Mouse (Mus musculus) gastrocnemius, adult 18-20 months (tissue): ENCODE measurements at regions not wholly inside any gene's neighbourhood (a gene's known extent, or its start where the extent isn't known, plus 50 kb on each side); places are given as distances from the start of the nearest gene placed in this dataset.

Source experiments
- DNase-seq: peaks from one replicate; pipeline ENCODE4 v3.0.0; 2021; ENCODE audit warnings: low spot score

DNA sequence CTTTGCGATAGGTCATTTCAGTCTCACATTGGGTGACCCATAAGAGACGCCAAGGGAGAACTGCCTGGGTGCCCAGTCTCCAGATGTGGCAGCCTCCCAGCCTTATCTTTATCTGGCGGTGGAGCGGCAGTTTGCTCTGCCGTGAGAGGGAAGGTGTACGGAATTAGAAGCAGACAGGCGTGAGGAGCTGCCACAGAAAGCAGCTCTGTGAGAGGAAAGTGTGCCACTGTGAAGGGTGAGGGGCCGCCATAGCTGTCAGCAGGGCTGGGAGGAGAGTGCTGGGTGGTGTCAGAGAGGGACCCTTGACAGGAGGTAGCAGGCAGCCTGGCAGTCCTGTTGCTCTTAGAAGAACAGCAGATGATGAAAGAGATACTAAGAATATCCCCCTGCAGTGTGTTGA, 375.0 kb downstream of the Cdh26 start:
- DNase-seq = no peak

DNA sequence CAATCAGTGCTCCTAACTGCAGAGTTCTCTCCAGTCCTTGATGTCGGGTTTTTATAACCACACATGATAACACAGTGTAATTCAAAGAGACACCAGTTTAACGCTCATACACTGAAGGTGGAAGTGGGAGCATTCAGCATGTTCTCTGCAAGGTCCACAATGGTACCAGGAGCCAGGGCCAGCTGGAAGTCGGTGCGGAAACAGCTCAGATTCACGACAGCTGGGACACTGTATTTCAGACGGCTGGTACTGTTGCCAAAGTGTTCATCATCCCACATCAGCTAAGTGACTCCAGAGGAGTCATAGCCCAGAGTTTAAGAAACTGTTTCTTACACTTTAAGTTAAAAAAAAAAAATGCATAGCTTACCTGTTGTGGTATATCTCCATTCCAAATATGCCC, 391.2 kb downstream of the Cdh26 start:
- peak; percentile 29 for DNase-seq

DNA sequence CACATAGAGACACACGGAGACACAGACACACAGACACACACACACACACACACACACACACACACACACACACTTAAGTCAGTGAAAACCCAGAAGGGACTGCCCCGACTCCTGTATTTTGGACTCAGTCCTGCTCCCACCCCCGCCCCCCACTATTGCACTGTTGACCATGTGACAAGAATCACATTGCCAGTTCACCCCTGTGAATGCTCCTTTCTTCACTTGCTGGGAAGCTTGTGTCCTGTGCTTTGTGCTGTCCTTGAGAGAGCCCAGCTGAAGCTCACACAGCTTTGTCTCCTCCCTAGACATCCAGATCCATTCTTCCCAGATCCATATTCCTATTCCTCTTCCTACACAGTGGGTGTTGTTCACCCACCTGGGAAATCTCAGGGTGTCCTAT, 400.0 kb downstream of the Cdh26 start:
- no peak for DNase-seq

DNA sequence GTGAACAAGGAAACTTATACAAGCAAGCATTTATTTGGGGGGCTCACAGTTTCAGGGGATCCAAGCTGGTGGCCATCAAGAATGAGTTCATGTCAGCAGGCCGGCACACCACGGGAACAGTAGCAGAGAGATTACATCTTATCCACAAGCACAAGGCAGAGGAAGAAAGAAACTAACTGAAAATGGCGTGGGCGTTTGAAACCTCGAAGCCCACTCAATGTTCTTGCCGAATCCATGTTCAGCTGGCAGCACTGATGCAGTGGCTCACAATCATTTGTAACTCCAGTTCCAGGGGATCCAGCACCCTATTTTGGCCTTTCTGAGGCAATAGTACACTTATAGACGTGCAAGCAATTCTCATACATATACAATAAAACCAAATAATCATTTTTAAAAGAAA, 404.7 kb downstream of the Cdh26 start:
- DNase-seq = no peak

DNA sequence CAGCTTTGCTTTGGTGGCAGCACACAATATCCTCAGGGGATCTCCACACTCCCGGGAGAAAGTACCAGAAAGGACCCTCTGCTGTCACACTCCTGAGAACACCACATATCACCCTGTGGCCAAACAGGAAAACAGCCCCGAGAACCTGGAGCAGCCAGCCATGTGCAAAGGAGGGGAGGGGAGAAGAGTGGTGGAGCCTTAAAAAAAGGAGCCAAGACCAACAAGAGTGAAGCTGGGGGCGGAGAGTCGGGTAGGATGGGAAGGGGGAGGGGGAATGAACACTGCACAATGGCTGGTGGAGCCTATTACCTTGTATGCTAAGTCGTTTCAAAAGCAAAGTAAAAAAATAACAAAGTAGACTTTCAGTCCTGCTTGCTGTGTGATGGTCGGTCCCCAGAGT, 408.2 kb downstream of the Cdh26 start:
- no peak for DNase-seq

DNA sequence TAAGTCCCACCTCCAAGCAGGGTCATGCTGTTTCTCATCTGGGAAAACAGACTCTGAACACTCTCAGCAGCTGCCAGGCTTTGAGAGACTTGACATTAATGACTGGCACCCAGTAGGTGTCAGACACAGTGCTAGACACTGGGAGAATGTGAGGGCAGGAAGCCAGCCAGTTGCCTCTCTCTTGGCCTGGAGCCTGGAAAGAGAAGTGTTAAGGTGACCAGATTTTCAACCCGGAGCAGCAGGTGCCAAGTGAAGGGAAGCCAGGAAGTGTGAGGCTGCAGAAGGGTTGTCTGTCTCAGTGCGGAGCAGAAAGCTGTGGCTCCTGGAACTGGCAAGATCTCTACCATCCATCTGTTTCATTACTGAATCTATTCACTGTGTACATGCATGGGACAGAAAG, 410.6 kb downstream of the Cdh26 start:
- peak; percentile 75 for DNase-seq

DNA sequence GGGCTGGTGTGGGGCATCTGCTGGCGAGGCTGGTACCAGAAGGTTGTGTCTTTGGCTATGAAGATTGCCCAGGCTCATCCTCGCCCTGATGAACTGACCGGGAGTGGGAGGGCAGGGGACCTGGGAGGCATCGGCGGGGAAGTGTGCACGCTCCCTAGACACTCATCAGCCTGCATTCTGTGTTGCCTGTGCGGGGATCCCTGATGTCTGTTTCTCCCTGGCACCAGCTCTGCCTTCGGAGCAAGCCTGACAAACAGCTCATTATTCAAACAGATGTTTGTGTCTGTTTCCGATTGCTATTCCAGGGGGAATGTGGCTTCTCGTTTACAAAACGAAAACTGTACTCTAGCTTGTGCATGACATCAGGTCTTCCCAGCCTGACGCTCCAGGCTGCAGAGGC, 412.3 kb downstream of the Cdh26 start:
- DNase-seq = no peak

DNA sequence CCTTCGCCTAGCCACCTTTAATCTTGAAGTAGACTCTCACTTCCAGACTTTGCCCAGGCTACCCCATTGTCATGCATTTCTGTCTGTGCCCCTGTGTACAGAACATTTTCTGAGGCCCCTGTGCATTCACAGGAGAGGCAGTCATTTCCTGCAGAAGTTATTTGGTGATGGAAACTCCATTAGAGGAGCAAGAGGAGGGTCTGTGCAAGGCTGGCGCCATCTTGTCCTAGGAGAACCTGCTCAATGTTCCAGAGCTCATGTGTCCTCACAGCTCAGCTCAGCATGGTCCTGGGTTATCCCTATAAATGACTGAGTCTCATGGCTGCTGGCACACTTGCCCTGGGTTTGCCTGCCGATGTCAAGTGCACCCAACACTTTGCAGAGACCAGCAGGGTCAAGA, 413.1 kb downstream of the Cdh26 start:
- no peak for DNase-seq

DNA sequence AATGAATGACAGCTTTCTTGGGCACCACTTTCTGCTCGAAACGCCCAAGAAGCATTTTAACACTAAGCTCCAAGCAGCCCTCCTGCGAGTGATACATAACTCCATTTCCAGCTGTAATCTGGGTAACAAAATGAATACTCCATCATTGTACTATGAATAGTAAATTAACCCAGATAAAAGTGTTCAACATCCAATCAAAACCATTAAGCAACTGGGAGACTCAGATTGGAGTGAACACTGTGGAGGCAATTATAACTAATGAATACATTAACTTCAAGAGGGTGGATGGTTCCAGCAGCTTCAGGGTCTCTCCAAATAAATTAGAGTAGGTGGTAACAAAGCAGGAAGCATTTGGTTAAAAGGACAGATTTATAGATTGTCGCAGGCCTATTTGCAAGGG, 414.2 kb downstream of the Cdh26 start:
- DNase-seq = no peak

DNA sequence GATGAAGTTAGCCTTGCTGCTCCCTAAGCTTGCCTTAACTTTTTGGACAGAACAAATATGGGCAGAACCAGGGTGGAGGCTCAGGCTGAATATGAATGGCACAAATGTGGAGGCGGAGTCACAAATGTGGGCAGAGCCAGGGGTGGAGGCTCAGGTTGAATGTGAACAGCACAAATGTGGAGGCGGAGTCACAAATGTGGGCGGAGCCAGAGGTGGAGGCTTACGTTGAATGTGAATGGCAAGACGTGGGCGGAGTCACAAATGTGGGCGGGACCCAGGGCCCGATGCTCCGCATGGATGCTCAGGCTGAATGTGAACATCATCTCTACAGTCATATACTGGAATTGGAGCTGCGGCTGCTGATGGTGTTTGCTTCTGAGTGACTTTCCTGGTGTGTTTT, 420.0 kb downstream of the Cdh26 start:
- no peak for DNase-seq

DNA sequence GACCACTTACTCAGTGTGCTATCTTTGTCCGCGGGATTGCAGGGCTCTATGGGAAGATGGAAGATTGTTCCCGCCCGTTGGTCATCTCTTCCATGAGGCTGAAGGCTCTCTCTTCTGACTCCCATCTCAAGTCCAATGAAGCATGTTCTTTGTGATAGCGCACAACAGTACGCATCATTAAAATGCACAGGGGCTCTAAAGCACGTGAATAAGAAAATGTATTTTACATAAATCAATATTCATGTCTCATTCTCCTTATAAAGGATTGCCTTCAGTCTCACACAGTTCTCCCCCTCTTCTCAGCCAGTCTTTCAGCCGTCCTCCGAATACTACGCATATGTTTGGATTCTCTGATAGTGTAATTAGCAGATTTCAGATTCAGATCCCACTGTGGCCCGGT, 420.4 kb downstream of the Cdh26 start:
- DNase-seq = no peak

DNA sequence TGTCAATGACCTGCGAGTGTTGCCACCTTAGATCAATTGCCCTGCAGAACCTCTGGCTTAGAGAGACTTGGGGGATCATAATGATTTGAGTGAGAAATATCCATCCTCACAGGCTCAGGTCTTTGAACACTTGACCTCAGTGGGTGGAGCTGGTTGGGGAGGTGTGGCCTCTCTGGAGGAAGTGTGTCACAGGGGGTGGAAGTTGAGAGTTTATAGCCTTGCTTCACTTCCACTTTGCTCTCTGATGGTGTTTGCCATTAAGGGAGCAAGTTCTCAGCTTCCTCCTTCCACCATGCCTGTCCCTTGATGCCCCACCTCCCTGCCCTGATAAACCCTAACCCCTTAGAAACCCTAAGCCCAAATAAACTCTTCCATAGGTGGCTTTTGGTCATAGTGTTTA, 423.7 kb downstream of the Cdh26 start:
- DNase-seq = no peak

DNA sequence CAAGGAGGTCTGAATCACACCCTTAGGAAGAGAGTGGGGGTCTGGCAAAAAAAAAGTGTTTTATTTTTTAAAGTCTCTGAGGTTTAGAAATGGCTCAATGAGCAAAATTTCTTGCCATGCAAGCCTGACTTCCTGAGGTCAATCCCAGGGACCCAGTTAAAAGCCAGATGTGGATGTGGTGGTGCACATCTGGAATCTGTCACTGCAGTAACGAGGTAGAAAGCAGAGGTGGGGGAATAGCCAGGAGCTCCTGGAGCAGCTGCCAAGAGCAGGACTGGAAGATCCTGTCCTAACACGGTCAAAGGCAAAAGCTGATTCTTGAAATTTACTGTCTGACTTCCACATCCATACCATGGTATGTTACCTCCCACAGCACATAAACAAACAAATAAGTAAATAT, 424.4 kb downstream of the Cdh26 start:
- no peak for DNase-seq

DNA sequence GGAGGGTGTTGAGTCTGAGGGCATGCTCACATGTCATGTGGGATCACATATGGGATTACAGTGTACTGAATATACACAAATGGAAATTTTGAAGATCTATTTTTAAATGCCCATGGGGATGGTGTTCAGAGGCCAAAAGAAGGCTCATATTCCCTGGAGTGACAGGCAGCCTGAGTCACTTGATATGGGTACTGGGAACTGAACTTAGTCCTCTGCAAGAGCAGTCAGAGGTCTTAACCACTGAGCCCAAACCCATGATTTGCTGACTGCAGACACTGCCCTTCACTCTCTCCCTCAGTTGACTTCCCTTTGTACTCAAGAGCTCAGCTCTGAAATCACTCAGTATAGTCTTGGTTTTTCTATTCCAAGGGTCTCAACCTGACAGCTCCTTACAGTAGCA, 432.3 kb downstream of the Cdh26 start:
- peak; percentile 28 for DNase-seq

DNA sequence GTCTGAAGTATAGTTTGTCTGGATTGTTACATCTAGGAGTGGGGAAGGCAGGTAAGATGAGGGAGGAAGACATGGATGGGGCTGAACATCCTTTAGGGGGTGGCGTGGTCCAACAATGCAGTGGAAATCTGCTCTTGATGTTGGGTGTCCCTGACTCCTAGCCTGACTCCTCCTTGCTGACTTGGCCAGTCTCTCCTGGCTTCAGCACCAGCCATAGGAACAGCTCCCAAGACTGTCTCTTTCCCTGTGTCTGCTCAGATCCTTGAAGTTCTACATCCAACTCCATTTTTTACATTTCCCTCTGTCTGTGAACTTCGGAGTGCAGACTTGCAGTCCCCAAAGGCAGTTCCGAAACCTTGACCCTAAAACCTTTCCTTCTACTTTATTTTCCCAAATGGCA, 436.8 kb downstream of the Cdh26 start:
- no peak for DNase-seq

DNA sequence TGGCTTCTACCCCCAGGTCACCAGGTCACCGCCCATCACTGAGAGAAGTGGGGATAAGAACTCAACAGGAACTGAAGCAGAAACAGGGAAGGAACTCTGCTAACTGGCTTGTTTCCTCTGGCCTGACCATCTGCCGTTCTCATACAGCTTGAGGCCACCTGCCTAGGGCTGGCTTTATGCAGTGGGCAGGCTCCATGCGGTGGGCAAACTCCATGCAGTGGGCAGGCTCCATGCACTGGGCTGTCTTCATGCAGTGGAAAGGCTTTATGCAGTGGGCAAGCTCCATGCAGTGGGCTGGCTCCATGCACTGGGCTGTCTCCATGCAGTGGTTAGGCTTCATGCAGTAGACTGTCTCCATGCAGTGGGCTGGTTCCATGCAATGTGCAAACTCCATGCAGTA, 438.8 kb downstream of the Cdh26 start:
- DNase-seq = no peak

DNA sequence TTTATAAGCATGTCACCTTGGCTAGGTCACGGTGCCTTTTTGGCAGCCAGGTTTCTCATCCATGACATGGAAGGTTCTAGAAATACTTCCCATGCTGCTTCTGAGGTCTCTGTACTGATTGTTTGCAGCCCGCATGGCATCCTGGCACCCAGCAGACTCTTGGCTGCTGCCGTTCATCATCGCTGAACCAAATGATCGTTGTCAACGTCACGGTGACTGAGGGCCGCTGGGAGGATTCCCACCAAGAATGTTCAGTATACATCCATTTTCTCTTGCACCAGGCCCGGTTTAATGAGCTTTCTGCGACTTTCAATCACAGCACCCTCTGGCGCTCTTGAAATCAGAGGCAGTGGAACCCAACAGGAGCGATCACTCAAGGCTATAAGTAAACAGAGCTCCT, 448.1 kb downstream of the Cdh26 start:
- DNase-seq = no peak

DNA sequence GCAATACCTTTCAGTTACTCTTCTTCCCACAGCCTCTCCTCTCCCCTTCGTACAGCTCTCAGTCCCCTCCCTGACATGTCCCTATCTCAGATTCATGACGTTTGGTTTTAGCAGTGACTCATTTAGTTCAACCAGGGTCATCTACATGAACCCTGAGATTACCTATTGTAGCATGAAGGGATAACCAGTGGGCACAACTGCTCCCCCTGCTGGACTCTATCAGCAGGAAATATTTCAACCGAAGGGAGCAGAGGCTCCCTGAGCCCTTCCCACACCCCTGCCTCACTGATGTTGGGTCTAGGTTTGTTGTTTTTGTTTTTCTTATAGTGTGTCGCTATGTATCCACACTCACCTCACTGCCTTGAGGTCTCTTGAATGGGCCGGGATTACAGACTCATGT, 455.4 kb downstream of the Cdh26 start:
- peak; percentile 7 for DNase-seq

DNA sequence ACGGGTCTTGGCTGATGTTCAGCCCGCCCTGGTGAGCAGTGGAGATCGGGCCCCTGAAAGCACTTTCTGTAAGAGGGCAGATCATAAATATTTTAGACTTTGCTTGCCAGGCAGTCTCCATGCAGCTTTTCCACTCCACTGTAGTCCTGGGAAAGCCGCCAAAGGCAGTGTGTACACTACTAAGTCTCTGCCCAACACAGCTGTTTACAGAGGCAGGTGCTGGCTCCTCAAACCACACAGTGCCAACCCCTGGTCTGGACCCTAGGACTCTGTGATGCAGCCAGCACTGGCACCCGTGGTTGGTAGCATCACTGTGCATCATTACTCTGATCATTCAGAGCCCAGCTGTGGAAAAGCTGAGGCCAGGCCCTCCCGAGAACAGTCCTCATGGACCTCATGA, 458.4 kb downstream of the Cdh26 start:
- no peak for DNase-seq

DNA sequence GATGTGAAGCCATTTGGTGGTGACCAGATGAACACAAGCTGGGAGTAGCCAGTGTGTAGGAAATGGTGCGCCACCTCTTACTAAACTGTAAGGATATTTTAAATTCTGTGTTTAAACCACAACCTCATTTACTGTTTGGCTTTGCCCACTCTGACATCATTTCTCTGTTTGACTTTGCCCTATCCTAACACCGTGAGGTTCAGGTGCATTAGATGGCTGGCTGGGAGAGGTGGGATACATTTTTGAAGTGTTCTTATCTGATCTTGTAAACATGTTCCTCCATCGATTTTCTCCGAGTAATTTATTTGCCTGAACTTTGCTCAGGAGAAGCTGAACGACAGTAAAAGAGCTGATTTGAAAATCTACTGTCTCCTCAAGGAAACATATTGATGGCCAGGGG, 472.1 kb downstream of the Cdh26 start:
- DNase-seq = no peak

DNA sequence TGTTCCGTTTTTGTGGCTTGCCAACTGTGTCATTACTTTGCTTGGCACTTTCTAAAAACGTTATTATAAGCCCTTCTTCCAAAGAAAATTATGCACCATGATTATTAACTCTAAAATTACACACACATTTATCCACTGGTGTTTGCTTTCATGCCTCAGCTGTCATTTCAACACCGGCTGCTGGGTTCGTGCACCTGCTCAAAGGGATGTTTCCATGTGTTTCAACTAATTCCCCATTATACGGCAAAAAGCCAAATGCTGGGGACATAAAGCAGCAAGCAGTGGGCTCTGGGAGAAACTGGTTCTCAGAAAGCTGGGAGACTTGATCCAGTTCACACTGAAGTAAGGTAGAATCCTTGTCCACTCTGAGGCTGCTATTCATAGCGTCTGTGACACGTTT, 479.0 kb downstream of the Cdh26 start:
- DNase-seq = no peak

DNA sequence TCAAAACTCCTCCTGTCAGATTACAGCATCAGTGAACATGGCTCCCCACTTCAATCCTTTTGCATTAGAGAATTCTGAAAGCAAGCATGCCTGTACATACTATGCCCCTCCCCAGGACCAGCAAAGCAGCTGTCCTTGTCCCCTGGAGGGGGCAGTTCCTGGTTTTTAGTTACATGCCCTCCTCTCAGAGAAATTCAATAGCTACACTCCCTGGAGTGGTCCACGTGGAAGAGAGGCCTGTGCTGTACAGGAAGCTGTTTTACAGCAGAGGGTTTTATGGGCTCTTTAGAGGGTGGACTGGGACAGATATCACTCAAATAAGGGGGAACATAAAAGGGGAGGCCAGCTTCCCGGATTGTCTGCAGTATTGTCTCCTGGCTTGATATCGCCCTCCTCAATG, 481.3 kb downstream of the Cdh26 start:
- no peak for DNase-seq

DNA sequence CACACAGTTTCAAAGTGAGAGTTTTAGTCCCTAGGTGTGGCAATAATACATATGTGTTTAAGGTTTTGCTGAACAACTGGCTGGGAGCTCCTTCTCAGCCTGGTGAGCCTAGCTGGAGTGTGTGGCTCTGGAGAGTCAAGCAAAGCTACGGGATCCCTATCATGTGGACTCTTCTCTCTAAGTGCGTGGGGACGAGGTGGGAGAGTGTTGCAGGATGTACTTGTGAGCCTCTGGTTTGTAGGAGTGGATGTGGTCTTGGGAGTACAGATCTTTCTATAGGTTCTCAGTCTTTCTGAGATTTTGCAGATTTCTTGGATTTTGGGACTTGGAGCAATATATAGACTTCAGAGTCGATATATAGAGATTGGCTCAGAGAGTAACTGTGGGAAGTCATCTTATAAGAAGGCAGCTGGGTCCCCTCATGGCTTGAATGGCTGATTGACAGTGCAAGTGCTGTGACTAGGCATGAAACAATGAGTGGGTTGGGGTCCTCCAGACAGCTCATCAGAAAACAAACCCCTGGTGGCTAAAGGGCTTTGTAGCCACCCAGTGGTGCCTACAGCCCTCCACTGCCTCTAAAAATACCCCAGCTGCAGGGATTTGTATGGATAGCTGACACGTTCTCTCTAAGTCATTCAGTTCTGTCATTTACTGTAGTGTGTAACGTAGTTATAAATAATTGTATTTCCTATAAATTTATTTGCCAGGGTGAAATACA, 486.1 kb downstream of the Cdh26 start:
- no peak for DNase-seq

DNA sequence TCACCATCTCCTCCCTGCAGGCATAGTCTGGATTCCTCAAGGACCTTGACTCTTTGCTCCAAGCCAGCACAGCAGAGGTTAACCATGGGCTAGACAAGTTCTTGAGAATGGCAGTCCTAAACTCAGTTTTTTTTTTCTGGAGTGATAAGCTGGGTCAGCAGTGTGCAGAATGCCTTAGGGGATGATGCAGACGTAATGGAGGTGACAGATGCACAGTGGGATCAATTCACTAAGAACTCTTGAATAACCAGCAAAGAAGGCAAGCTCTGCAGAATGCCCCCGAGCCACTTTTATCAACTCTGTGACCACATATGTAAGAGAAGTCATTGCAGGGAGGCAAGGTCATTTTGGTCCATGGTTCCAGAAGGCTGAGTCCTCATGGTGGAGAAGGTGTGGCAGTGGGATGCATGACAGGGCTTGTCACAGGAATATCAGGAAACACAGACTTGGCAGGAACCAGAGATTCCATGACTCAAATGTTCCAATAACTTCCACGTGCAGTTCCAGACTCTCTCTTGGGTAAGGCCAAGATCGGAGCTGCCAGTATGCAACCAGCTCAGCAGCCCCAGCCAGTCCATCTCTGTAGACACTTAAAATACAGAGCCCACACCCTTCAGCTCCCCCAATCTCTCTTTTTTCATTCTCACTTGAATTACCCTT, 494.3 kb downstream of the Cdh26 start:
- peak; percentile 6 for DNase-seq
